Mouse (Mus musculus) gastrocnemius, postnatal 14 days (tissue): ENCODE results near the gene Ipo4. TPM values are rescaled to one million over a fixed set of nuclear protein-coding genes. Genes with fewer than 3 reads are reported as not detected.

Experiments used
- DNase-seq: peaks from one replicate; pipeline ENCODE4 v3.0.0; 2021; ENCODE audit warnings: mixed read lengths
- intact Hi-C: fragments of 180-260 bp; cut with DNase I; formaldehyde crosslinking; loops from one replicate; pipeline ENCODE4 v1.15.1; 2025; ENCODE audit warnings: low total_unique reads
- long read RNA-seq, 2 experiments: library from polyadenylated mRNA; stranded (forward); transcript quantifications; one replicate each; pipeline ENCODE4 v2.0.0; 2021
- total RNA-seq, 2 experiments: library from RNA; stranded (reverse); gene quantifications; 2 replicates each; pipeline ENCODE4 v1.2.3; 2021

Gene Ipo4
- total RNA-seq, result 10 to 100 TPM; 52.5 to 62.0 TPM
- long read RNA-seq, experiment 1, transcript Ipo4-201 (30 exons, 3,846 nt), result major isoform, 27 of 70 reads
- long read RNA-seq, experiment 1, partial matches to known transcripts, result 35 of 70 reads
- long read RNA-seq, experiment 1, other reads (novel, unspliced or antisense), result 8 of 70 reads
- long read RNA-seq, experiment 2, transcript Ipo4-201 (30 exons, 3,846 nt), result major isoform, 31 of 71 reads
- long read RNA-seq, experiment 2, partial matches to known transcripts, result 35 of 71 reads
- long read RNA-seq, experiment 2, other reads (novel, unspliced or antisense), result 5 of 71 reads

DNA sequence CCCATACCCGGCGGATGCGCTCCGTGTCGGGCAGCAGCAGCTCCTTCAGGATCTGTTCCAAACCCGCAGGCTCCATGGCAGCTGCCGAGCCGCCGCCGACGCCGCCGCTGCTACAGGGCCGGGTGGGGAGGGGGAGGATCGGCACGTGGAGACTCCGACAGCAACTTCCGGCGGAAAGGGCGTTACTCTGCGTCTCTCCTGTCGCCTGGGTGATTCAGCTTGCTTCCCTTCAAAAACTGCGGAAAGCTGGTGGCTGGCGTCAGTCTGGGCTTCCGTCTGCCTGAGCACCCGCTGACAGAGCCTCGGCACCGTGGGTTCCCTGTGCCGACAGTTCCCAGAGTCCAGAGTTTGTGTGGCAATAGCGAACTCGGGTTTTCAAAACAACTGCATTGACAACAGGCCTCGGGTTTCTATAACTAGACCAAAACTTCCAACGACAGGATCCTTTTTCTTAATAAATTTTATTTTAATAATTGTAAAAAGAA lies at the start of gene Ipo4:
TSS of gene Ipo4 (minus strand) at position 435 of the 485 bp plus-strand sequence.
- peak; percentile 89 for DNase-seq
- intact Hi-C loops, result no loop called here

DNA sequence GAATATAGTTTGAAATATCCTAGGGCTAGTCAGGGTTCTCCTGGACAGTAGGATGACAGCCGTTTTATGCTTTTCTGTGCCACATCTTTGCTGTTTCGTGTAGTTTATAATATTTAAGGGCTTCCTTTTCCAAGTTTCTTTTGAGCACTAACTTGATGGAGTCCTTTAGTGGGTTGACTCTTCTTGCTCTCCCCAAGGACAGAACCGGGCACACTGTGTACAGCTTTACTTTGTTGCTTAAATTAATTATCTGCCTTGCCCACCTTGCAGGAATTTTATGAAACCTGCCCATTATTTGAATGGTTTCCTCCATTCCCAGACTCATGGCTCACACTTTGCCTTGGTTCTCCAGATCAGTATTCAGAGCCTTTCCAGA lies 46.3 kb upstream of the Ipo4 start:
- no peak for DNase-seq
- intact Hi-C loops, result loop anchor here (5.0 kb wide), 1 partner anchor 60 kb away; no protein-coding TSS in a partner anchor

DNA sequence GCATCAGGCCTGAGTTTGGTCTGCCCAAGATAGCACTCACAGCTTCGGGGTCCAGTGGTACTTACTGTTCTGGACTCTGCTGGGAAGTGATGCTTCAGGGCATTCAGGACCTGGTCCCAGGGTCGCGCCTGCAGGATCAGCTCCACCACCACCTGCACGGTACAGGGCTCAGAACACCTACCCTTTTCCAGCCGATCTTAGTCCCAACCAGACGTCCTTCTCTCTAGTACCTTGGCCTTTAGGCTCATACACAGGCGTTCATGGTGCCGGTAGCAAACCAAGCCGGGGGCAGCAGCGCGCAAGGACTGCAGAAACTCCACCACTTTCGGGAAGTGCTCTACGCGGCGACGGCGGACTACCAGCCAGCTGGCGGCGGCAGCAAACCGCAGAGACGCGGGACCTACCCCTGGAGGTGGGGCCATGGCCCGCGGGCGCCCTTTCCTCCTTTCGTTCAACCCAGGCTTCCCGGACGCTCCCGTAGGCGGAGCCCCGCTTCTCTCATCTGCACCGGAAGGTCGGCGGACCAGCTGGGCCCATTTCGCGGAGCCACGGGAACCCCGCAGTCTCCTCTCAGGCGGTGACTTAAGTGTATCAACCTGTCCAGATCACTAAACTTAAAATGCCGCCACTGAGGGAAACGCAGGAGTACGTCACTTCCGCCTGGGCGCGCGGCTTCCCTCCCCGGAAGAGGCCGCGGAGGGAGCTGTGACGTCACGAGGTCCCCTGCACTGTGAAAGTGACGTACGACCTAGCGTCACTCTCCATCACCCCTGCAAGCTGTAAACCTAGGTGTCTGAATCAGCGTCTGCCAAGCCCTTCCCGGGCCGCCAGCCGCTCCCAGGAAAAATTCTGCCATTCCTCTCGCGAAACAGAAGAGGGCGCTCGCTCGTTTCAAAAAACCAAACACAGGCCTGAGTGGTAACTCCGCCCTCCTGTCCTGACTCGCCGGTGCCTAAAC lies 45.7 kb upstream of the Ipo4 start, which contains the start of gene Tinf2:
TSS of gene Tinf2 (minus strand) at position 661 of the 958 bp plus-strand sequence.
- intact Hi-C loops, result loop anchor here (5.0 kb wide), 1 partner anchor 61 kb away; no protein-coding TSS in a partner anchor
- peak; percentile 89 for DNase-seq

DNA sequence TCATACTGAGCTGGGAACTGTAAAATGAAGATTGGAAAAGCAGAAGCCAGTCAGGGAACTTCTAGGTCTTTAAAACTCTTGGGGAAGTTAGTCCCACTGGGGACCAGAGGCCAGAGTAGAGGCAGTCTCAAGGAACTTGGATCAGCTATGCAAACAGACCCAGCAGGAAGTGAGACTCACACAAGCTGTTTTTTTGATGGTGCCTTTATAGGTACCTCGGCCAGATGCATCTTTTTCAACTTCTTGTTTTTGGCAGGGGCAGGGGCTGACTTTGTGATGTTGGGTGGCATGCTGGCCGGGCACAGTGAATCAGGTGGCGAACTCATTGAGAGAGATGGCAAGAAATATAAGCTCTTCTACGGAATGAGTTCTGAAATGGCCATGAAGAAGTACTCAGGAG lies 41.9 kb upstream of the Ipo4 start:
- no peak for DNase-seq
- intact Hi-C loops, result no loop called here

DNA sequence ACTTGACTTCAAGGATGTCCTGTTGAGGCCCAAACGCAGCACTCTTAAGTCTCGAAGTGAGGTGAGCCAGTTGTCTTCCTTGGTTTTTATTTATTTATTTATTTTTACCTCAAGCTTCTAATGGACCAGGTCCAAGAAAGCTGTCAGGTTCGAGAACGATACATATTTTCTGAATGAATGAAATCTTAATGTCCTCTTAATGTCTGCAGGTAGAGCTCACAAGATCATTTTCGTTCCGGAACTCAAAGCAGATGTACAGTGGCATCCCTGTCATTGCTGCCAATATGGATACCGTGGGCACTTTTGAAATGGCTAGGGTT lies 36.9 kb upstream of the Ipo4 start:
- intact Hi-C loops, result no loop called here
- DNase-seq, result no peak

DNA sequence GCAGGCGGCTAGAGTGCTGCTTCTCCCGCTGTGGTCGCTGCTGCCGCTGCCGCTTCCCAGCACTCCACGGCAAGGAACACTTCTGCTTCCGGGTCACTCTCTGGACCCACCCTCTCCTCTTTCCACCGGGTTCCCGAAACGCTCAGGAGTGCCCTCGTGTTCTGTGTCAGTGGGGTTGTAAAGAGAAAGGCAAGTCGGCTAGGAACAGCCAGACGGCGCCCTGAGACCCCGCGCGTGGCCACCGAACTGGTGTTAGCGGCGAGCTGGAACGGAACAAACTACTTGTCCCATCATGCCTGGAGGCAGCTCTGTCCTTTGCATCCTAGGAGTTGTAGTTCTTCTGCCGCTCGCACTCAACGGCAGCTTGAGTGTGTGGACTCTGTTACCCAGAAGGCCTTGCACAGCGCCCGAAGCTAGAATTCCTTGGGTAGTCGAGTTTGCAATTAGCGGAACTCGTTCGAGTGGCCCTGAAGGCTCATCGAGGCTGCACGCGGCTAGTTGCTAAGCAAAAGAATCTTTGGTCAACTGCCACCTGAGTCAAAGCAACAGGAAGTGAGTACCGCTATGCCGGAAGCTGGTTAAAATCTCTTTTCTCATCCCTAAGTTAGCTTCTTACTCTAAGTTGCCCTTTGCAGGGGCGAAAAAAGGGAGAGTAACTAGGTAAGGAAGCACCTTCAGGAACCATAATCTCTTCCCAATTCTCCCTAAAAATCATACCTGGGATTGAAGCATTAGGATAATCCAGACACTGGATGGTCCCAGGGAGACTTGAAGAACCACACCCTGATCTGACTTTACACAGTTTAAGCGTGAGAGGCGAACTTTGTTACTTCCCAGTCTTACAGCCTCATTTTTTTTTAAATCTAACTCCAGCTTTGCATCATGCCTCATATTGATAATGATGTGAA lies 36.3 kb upstream of the Ipo4 start, which contains the start of the genes Gmpr2 and Nedd8:
TSS of gene Gmpr2 (plus strand) at position 109 of the 908 bp plus-strand sequence.
TSS of gene Nedd8 (minus strand) at position 292 of the 908 bp plus-strand sequence.
- intact Hi-C loops, result no loop called here
- DNase-seq, result peak; percentile 87

DNA sequence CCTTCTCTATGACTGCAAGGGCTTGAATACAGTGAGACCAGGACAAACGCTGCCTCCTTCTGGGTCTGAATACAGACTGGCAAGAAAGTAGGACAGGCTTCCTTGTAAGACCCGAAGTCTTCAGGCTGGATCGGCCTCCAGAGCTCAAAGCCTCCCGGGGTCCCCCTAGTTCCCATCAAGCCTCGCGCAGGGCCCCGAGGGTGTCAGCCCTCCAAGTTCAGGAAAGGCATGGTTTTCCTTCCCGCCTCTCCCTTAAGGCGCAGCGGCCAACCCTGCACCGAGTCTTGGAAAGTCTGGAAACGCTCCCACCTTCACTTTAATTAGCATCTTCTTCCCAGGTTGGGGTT lies 35.7 kb upstream of the Ipo4 start:
- no peak for DNase-seq
- intact Hi-C loops, result no loop called here

DNA sequence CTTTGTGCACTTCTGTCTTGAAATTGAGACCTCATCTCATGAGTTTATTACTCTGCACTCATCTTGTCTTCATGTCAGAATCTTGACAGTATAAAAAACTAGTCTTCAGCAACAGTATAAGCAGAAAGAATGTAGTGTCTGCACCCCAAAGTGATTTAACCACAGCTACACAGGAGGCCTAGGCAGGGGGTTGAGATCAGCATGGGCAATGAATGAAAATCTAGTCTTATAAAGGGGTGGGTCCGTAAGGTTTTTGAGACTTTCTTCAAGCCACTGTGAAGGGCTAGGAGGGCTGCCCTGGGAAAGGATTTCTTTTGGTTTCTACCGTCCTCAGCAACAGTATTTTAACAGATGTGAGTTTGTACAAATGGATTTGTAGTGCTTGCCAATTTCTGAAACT lies 24.9 kb upstream of the Ipo4 start:
- intact Hi-C loops, result no loop called here
- DNase-seq, result no peak

DNA sequence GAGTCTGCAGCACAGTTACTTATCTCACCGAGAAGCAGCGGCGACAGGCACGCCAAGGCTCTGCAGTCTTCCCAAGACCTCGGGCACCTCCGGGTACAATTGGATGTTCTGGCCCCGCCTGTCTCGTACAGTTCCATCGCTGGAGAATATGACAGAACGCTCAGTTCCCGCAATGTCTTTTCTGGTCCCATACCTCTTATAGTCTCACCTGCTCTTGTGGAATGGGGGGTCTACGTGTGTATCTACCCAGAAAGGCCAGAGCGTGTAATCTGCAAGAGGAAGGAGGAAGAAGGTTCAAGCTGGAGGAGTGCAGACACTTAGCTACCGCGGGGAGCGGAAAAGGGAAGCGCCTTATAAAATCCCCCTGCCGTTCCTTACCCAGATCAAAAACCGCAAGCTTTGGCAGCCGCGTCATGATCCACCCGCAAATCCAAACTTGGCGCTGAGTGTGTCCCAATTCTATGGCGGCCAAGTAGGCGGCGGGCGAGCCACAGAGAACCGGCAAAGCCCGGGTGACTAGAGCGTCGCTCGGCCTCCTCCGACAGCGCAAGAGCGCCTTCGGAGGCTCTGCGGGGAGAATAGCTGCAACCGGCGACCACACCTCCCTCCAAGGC lies 24.3 kb upstream of the Ipo4 start, which contains the start of gene Mdp1:
TSS of gene Mdp1 (minus strand) at position 549 of the 614 bp plus-strand sequence.
- peak; percentile 81 for DNase-seq
- intact Hi-C loops, result no loop called here

DNA sequence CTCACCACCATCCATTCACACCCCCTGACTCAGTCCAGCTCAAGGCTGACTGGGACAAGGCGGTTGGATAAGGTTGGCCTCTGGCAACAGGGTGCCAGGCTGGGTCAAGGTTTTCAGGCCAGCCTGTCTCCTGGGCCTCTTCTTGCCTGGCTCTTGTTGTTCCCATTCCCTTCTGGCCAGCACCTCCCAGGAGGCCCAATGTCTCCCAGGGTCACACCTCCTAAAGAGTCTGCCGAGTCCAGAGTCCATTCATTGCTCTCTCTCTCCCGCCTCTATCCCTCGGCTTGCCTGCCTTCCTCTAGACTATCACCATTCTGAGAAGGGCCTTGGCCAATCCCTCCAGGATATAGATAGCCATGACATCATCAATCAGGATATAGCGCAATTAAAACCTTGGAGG lies 22.3 kb upstream of the Ipo4 start:
- no peak for DNase-seq
- intact Hi-C loops, result no loop called here

DNA sequence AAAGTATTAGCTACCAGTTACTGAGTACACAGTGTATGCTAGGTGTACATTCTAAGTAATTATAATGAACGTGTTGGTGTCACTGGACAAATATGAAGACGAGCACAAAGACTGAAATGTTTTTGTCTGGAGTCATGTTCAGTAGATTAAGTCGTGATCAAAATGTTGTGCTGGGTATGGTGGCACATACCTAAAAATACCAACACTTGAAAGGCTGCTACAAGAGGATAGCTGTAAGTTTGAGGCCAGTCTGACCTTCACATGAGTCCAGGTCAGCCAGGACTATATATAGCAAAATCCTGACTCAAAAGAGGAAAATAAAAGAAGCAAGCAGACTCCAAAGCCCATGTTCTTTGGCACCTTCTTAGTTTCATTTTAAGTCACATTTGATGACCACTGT lies 21.2 kb upstream of the Ipo4 start:
- DNase-seq, result no peak
- intact Hi-C loops, result no loop called here

DNA sequence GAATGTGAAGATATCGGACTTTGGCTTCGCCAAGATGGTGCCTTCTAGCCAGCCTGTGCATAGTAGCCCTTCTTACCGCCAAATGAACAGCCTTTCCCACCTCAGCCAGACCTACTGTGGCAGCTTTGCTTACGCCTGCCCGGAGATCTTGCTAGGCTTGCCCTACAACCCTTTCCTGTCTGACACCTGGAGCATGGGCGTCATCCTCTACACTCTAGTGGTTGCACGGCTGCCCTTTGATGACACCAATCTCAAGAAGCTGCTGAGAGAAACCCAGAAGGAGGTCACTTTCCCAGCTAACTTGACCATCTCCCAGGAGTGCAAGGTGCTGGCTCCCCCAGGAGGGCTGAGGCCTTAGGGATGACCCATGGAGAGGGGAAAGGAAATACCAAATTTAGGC lies 15.8 kb upstream of the Ipo4 start:
- no peak for DNase-seq
- intact Hi-C loops, result no loop called here

DNA sequence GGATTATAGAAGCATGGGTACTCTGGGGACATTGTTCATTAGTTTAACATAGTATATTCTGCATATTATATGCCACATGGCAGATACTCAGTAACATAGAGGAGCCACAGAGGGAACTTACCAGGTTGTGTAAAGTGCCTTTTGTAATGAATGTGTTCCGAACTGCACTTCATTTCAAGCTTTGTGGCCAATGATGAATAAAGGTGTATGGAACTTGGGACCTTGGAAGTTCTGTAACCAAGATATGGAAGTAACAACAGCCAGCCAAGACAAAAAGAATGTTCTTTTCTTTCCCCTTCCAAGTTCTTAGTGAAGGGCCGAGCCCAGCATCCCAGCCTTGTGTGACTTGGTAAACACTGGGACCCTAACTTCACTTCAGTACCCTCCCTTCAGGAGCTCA lies 14.1 kb upstream of the Ipo4 start, which contains the start of gene Tssk4:
TSS of gene Tssk4 (plus strand) at position 301 of the 400 bp plus-strand sequence.
- no peak for DNase-seq
- intact Hi-C loops, result no loop called here

DNA sequence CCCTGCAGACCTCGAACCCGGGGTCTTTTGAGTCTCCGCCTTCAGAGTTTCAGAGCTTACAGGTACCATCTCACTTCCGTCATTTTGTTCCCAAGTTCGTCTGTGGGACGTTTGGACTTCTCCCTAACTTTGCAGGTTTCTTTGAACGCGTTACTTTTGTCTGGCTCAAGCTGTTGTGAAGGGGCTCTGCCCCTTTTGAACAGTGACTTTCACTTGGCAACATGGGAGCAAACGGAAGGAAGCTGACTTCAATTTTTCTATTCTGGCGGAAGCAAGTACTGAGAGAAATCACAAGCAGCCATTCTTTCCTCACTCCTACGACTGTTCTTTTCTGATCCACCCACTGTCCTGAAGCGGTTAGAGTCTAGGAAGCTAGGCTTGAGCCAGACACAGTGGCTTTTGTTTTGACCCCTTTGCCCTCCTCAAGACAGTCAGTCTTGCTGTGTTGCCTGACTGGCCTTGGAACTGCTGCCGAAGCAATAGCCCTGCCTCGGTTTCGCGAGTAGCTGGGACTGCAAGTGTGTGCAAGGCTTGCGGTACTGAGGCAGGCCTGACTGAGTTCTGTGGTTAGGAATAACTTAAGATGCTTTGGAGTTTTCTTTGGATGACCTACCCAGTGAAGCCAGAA lies 8.6 kb upstream of the Ipo4 start:
- DNase-seq, result no peak
- intact Hi-C loops, result no loop called here

DNA sequence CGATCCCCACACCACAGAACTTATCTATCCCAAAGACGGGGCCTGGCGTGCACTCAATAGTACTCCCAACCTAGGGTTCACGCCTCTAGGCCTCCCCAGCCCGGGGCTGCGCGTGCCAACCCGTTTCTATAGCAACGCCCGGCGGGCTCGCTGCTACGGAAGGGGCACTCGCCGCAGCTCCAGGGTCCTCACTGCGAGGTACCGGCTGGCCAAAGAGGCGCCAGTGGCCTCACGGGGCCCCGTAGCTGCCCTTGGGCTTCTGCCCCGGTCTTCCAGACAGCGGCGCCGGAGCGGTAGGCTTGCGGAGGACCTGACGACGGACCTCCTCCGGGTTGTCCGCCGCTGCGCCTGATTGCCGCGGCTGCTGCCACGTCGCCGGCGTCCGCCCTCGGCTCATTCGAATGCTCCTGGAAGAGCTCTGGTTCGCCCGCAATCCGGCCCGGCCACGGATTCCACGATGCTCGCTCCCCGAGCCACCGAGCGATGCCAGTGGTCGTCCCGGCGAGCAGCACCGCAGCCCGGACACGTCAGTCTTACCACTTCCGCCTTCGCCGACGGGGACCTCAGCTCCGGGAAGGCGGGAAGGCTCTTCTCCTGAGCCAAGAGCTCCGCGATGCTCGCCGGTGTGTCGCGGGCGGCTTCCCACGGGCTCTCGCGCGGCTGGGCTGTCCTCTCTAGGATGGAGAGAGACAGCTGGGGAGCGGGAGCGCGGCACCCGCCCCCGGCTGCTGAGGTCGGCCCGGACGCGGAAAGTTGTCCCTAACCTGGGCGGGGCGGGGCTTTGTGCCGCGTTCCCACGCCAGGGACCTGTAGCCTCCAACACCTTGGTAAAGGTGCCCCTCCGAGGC lies 7.5 kb upstream of the Ipo4 start, which contains the start of gene Tm9sf1:
TSS of gene Tm9sf1 (minus strand) at position 747 of the 848 bp plus-strand sequence.
- peak; percentile 85 for DNase-seq
- intact Hi-C loops, result no loop called here

DNA sequence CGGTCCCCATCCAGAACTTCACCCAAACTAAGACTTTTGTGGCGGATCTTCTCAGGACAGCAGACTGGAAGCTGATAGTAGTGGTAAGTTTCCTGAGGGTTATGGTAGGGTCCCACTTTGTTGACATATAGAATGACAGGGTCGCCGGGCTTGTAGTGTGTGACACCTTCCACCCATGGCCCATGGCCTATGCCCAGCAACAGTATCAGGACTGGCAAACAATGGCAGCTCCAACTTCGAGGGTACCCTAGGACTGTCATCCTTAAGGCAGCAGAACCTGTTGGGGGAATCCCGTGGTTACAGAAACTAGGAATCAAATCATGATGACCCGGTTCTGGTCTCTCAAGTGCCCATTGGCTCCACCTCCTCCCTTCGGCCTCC lies 6.9 kb upstream of the Ipo4 start:
- intact Hi-C loops, result no loop called here

DNA sequence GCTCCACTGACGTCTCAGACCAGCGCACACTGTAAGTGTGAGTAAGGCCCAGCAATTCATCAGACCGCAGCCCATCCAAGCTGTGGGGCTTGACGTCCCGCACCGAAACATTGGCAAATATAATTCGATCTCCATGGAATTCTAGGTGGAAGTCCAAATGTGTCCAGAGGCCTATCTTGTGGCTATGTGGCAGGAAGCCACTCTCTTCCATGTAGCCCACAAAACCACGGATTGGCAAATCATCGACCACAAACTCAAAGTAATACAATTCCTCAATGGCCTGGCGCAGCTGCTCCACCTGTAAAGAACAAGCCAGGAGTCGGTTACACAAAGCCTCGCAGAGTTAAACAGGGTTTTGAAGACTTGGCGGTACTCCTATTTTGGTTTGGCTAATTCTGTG lies 5.5 kb upstream of the Ipo4 start:
- DNase-seq, result no peak
- intact Hi-C loops, result no loop called here

More for the DNA sequence above, 6.9 kb upstream of the Ipo4 start:
- DNase-seq, result no peak

DNA sequence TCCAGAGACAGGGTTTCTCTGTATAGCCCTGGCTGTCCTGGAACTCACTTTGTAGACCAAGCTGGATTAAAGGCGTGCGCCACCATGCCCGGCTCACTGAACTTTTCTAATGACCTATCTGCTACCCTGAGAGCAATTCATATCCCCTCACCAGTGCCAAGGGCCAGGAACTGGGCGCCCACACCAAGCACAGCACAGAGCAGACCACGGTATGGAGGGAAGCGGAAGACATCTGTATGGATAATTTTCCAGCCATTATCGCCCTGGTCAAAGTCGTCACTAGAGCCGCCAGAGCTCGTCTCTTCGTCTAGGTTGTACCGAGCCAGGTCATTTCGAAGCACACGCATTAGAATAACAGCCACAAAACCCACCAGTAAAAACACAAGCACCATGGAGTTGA lies 5.1 kb upstream of the Ipo4 start:
- no peak for DNase-seq
- intact Hi-C loops, result no loop called here
